Mouse (Mus musculus) lung, postnatal 0 days (tissue): ENCODE data around the gene Gys1. TPM values are rescaled to one million over a fixed set of nuclear protein-coding genes. Genes with fewer than 3 reads are reported as not detected.

Source experiments
- ATAC-seq: fragments of 200-750 bp; cut with Nextera tagmentation; 2 replicates; pipeline ENCODE4 v1.8.0; 2017; ENCODE audit warnings: moderate library complexity
- DNase-seq: peaks from one replicate; pipeline ENCODE4 v3.0.0-alpha.2; 2016; ENCODE audit warnings: low spot score
- H3K27ac ChIP-seq: fragments of 300-500 bp; sonication (generic); 2 replicates; pipeline ENCODE4 v1.5.1; 2014; ENCODE audit warnings: antibody characterized with exemption, mild to moderate bottlenecking, low read length, mixed read lengths
- H3K27me3 ChIP-seq: fragments of 300-500 bp; sonication (generic); replicated peaks from 2 replicates; pipeline ENCODE4 v1.6.1; 2014; ENCODE audit warnings: low read length, mixed read lengths; ENCODE audit not compliant: insufficient read depth
- H3K36me3 ChIP-seq: fragments of 300-500 bp; sonication (generic); 2 replicates; pipeline ENCODE4 v1.6.1; 2014; ENCODE audit warnings: low read length, mixed read lengths; ENCODE audit not compliant: insufficient read depth
- H3K4me1 ChIP-seq: fragments of 300-500 bp; sonication (generic); 2 replicates; pipeline ENCODE4 v1.6.1; 2014; ENCODE audit warnings: antibody characterized with exemption, low read depth, low read length, mixed read lengths; ENCODE audit not compliant: insufficient read depth
- H3K4me2 ChIP-seq: fragments of 300-500 bp; sonication (generic); replicated peaks from 2 replicates; pipeline ENCODE4 v1.6.1; 2014; ENCODE audit warnings: low read depth, mild to moderate bottlenecking, low read length, moderate library complexity, mixed read lengths
- H3K4me3 ChIP-seq: fragments of 300-500 bp; sonication (generic); 2 replicates; pipeline ENCODE4 v1.5.1; 2014; ENCODE audit warnings: low read depth, low read length
- H3K9ac ChIP-seq: fragments of 300-500 bp; sonication (generic); replicated peaks from 2 replicates; pipeline ENCODE4 v1.6.1; 2014; ENCODE audit warnings: low read depth, mild to moderate bottlenecking
- H3K9me3 ChIP-seq: fragments of 300-500 bp; sonication (generic); 2 replicates; pipeline ENCODE4 v1.6.1; 2016; ENCODE audit warnings: low read length, mixed read lengths
- CTCF ChIP-seq: IDR thresholded peaks from 2 replicates; pipeline ENCODE4 v1.5.1; 2016; ENCODE audit warnings: antibody characterized with exemption, mild to moderate bottlenecking
- EP300 ChIP-seq: IDR thresholded peaks from 2 replicates; pipeline ENCODE4 v1.6.1; 2016; ENCODE audit warnings: antibody characterized with exemption, mild to moderate bottlenecking, control low read depth
- WGBS: fragments of 180-500 bp; shearing (Covaris S2); extraction: QIAGEN DNeasy Blood & Tissue Kit; methylation state at CpG from one replicate; pipeline ENCODE4 v1.1.7; 2014; 5-methylcytosine and 5-hydroxymethylcytosine counted together
- microRNA-seq: library from miRNA; unstranded; fragments of <30 nt; microRNA quantifications from one replicate; pipeline ENCODE4, GENCODE M21; 2016
- polyA plus RNA-seq: library from polyadenylated mRNA; unstranded; fragments of >200 nt; fragmentation: Nextera tagmentation; extraction: Ambion mirVana; gene quantifications from 2 replicates; pipeline ENCODE4 v1.2.1, GENCODE M21; 2015

The Gys1 gene
- polyA plus RNA-seq, 1 experiment from 2014 or later = 19.2 TPM

DNA sequence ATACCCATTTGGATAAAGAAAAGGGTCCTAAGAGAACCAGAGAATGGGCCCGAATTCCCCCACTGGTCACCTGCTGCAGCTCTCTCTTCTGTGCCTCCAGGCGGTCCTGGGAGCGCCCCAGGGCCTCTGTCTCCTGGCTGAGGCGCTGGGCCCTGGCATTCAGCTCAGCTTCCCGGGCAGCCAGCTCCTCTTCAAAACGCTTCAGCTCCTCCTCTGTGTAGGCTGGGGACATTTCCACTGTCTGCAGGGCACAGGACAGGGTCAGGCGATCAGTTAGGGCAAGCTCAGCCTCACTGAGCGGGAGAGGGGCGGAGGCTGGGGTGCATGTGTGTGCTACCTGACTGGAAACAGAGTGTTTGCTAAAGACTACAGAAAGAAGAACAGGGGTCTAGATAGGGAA is 59.9 kb downstream of the Gys1 start:
- TF ChIP-seq CTCF = no peak
- no peak for TF ChIP-seq EP300
- Histone ChIP-seq H3K27ac (no peak overlapping the region), H3K4me3 (no peak overlapping the region), H3K9me3 (no peaks in the 10 kb centered on the region), H3K4me1 (no peaks in the 10 kb centered on the region), H3K36me3 (peaks cover 15% of the 10 kb centered on the region), H3K27me3 (no peaks in the 10 kb centered on the region), H3K4me2 (no peak overlapping the region), H3K9ac (no peak overlapping the region)
- DNase-seq (no peak), ATAC-seq (no peak)
- 80% methylated on average over 9 of the region's 9 CpGs for WGBS

GRCm38 (mm10) chr7:45498427-45498826 is 63.8 kb downstream of the Gys1 start:
- 95% methylated on average over 6 of the region's 6 CpGs for WGBS
- DNase-seq (no peak), ATAC-seq (no peak)
- Histone ChIP-seq H3K36me3 (peaks cover 22% of the 10 kb centered on the region), H3K9ac (no peak overlapping the region), H3K4me3 (no peak overlapping the region), H3K27me3 (no peaks in the 10 kb centered on the region), H3K27ac (no peak overlapping the region), H3K9me3 (no peaks in the 10 kb centered on the region), H3K4me2 (no peak overlapping the region), H3K4me1 (no peaks in the 10 kb centered on the region)
- TF ChIP-seq EP300 = no peak
- TF ChIP-seq CTCF = no peak

Small RNA genes within 50 kb of the gene (microRNA-seq; reads per million reads assigned to microRNA genes)
- not detected for gene Gm22133

Other genes starting within 250 kb of the Gys1 start
- 2.7 and 3.3 TPM in 2 replicates for gene Ccdc155, start 230.0 kb upstream of the Gys1 start, polyA plus RNA-seq
- gene Dkkl1, start 222.7 kb upstream of the Gys1 start, polyA plus RNA-seq = 0.93 and 1.1 TPM in 2 replicates
- 46.5 and 52.3 TPM in 2 replicates for gene Tead2, start 219.1 kb upstream of the Gys1 start, polyA plus RNA-seq
- 9.1 and 9.8 TPM in 2 replicates for gene Cd37, start 195.7 kb upstream of the Gys1 start, polyA plus RNA-seq
- not detected in 2 replicates for gene Slc6a16, start 193.8 kb upstream of the Gys1 start, polyA plus RNA-seq
- not detected in 2 replicates for gene Slc6a21, start 157.3 kb upstream of the Gys1 start, polyA plus RNA-seq
- gene Trpm4, start 101.1 kb upstream of the Gys1 start, polyA plus RNA-seq = 19.2 and 21.9 TPM in 2 replicates
- gene Hrc, start 99.6 kb upstream of the Gys1 start, polyA plus RNA-seq = 0.50 and 0.54 TPM in 2 replicates
- 1.8 and 2.0 TPM in 2 replicates for gene Ppfia3, start 67.8 kb upstream of the Gys1 start, polyA plus RNA-seq
- 0.49 TPM in 1 of 2 replicates, not detected in the other for gene Lin7b, start 64.3 kb upstream of the Gys1 start, polyA plus RNA-seq
- gene Snrnp70, start 39.1 kb upstream of the Gys1 start, polyA plus RNA-seq = 85.3 and 104 TPM in 2 replicates
- gene Kcna7, start 29.2 kb upstream of the Gys1 start, polyA plus RNA-seq = 0.16 and 0.24 TPM in 2 replicates
- gene Ntf5, start 21.1 kb upstream of the Gys1 start, polyA plus RNA-seq = 7.1 and 7.2 TPM in 2 replicates
- 4.5 and 4.7 TPM in 2 replicates for gene Lhb, start 14.0 kb upstream of the Gys1 start, polyA plus RNA-seq
- gene Ruvbl2, start 3.3 kb downstream of the Gys1 start, polyA plus RNA-seq = 59.9 and 63.5 TPM in 2 replicates
- gene Ftl1, start 25.0 kb downstream of the Gys1 start, polyA plus RNA-seq = 5,808 and 6,026 TPM in 2 replicates
- gene Bax, start 32.1 kb downstream of the Gys1 start, polyA plus RNA-seq = 144 and 155 TPM in 2 replicates
- gene Tulp2, start 47.0 kb downstream of the Gys1 start, polyA plus RNA-seq = 0.25 and 0.52 TPM in 2 replicates
- gene Gm45808, start 52.0 kb downstream of the Gys1 start, polyA plus RNA-seq = not detected in 2 replicates
- 3.5 and 4.5 TPM in 2 replicates for gene Dhdh, start 54.0 kb downstream of the Gys1 start, polyA plus RNA-seq
- 203 and 213 TPM in 2 replicates for gene Nucb1, start 75.6 kb downstream of the Gys1 start, polyA plus RNA-seq
- gene Ppp1r15a, start 91.4 kb downstream of the Gys1 start, polyA plus RNA-seq = 36.6 and 39.1 TPM in 2 replicates
- gene Plekha4, start 91.5 kb downstream of the Gys1 start, polyA plus RNA-seq = 2.0 and 2.1 TPM in 2 replicates
- 0.95 and 1.4 TPM in 2 replicates for gene Hsd17b14, start 120.0 kb downstream of the Gys1 start, polyA plus RNA-seq
- 29.4 and 39.8 TPM in 2 replicates for gene Bcat2, start 135.3 kb downstream of the Gys1 start, polyA plus RNA-seq
- gene Fgf21, start 180.6 kb downstream of the Gys1 start, polyA plus RNA-seq = not detected in 2 replicates
- 0.13 and 0.18 TPM in 2 replicates for gene Fut1, start 182.4 kb downstream of the Gys1 start, polyA plus RNA-seq
- gene Izumo1, start 187.0 kb downstream of the Gys1 start, polyA plus RNA-seq = 0.19 and 0.32 TPM in 2 replicates
- 43.3 and 49.0 TPM in 2 replicates for gene Rasip1, start 192.6 kb downstream of the Gys1 start, polyA plus RNA-seq
- gene Mamstr, start 205.1 kb downstream of the Gys1 start, polyA plus RNA-seq = 4.0 and 4.8 TPM in 2 replicates
- gene Fut2, start 231.6 kb downstream of the Gys1 start, polyA plus RNA-seq = 0.27 and 0.84 TPM in 2 replicates
- 2.4 TPM in 2 replicates for gene Ntn5, start 249.2 kb downstream of the Gys1 start, polyA plus RNA-seq